Mouse (Mus musculus): Measurements from ENCODE around the gene Pnma1.

DNA sequence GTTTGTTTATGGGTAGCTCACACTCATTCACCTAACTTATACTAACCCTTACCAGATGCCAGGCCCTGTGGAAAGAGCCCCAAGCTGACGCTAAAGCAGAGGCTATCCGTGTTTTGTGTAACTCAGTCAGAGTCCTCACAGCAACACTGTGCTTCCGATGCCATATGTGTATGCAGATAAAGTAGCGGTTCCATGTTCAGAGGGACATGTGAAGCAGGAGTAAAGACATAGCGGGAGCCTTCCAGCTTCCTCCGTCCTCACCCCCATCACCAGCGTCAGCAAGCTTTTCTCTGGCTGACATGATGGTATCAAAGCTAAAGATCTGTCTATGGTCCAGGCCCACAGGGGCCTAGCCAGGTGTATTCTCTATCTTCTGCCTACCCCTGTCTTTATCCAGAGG, 42.9 kb upstream of the Pnma1 start:
- TF ChIP-seq CTCF (IDR thresholded peaks at IDR 0.05; ENCODE audit: low read depth, low read length): no peak
- no peak for TF ChIP-seq POLR2A (IDR thresholded peaks at IDR 0.05; ENCODE audit: insufficient read depth, low read length)
- TF ChIP-seq EP300 (IDR thresholded peaks at IDR 0.05; ENCODE audit: insufficient read depth, low read depth, low read length): no peak
